Mouse (Mus musculus): ENCODE data around the gene BC052040.

Gene BC052040

GRCm38 (mm10) chr2:115581241-115581988, at the start of gene BC052040:
Gene BC052040, plus strand, starts transcription at chr2:115581716.
- DNase-seq (ENCODE audit: low spot score in 2 of 2), result peak; percentile 84 to 90

GRCm38 (mm10) chr2:115538009-115538690, 43.4 kb upstream of the BC052040 start:
- DNase-seq (ENCODE audit: low spot score in 2 of 2), result no peak

DNA sequence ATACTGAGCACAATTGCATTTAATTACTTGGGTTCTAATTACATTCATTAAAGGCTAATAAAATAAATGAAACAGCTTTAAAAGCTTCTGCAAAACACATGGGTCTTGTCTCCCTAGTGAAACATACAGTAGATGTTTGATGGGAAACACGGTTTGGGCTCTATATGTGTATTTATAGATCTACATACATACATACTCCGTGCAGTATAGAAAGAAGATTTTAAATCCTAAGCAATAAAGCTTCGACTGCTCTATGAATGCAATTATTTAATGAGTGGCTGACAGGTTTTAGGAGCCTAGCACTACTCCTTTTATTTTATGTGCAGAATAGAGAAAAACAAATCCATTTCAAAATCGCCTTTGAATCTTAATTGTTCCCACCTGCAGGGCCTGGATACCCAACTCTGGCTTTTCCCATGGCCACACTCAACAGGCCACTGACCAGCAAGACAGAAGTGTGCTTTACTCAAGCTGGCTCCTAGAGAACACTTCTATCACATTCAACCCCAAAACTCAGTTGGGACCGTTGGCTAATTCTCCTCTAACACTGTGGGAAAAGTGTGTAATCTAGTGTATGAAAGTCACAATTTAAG, 42.7 kb upstream of the BC052040 start:
- DNase-seq (ENCODE audit: low spot score in 2 of 2), result no peak

GRCm38 (mm10) chr2:115539731-115540130, 41.8 kb upstream of the BC052040 start:
- no peak for DNase-seq (ENCODE audit: low spot score in 2 of 2)

DNA sequence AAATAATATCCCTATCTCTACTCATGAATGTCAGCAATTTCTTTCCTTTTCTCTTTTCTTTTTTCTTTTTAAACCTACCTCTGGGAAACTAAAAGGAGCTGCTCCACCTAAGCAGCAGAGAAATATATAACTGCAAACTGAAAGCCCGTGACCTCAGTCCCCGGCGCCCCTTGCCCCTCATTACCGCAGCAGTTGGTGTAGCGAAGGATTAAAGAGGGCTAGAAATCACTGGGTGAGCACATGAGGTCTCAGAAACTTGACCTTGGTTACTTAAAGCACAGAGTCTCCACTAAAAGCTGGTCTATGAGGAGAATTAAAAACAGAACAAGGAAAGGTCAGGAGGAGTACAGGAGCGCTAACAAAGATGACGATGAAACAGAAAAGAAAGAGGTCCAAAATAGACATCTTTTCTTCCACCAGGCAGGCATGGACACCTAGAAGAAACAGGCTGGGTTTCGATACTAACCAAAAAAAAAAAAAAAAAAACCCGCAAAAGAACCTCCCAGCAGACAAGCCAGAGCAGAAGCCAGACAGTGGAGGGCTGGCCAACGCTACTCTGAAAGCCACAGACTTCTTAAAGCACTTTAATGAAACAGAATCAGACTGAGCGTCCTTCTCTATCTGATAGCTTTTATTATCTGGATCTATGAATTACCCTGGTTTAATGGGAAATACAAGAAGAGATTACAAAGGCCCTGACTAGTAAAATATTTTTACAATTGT, 39.0 kb upstream of the BC052040 start:
- no peak for DNase-seq (ENCODE audit: low spot score in 2 of 2)

DNA sequence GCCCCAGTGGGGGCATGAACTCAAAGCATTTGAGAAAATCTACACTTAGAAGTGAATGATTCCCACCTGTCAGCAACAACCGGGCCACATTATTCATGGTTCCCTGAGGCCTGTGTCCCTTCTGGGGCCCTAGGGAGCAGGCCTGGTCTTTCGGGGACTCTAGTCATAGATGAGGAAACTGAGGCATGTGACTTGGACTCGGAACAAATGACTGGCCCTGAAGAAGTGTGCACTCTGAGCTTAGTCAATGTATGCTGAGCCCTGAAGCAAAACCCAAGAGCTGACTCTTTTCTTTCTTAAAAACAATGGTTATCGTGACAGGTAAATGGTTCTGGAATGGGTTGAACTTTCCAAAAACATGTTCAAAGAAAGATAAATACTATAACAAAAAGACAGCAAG, 38.3 kb upstream of the BC052040 start:
- DNase-seq (ENCODE audit: low spot score in 2 of 2), result no peak

DNA sequence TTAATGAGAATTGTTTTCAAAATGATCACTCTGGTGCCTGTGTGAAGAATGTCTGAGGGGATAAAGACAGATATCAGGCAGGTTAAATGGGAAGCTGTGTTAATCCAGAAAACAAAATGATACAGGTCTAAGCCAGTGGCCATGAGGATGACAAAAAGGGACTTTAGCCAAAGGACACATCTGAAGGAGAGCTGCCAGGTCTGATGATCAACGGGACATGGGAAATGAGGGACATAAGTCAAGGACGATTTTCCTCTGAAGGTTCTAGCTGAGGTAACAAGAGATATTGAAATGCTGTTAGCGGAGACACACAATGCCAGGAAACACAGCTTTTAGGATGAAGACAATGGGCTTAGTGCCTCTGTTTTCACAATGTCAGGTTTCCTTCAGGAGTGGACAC, 29.6 kb upstream of the BC052040 start:
- no peak for DNase-seq (ENCODE audit: low spot score in 2 of 2)

DNA sequence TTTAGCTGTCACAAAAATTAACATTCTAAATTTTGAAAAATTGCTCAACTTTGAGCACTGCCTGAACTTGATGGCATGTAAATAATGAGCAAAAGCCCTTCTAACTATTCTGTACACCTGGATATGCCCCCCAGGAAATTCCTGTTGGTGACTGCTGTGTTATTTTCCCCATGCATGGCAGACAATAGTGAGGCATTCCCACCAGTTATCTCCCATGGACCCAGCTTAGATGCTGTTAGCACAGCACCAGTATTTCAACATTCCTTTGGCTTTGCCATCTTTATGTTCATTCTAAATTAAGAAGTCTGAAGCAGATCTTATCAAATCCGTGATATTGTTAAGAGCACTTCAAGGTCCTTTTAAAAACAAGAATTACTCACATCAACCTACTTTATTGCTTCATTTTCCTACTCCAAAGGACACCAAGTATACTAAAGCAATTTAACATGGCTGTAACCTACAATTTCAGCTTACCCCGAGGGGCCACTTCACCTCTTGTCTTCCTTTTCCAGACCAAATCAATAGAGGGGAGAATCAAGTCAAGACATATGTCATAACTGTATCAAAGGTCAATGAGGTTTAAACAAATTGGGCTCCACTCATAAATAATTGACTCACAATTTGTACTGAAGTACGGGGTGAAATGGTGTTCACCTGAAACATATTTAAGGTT, 19.2 kb upstream of the BC052040 start:
- DNase-seq (ENCODE audit: low spot score in 2 of 2), result no peak

- DNase-seq (ENCODE audit: low spot score in 2 of 2), result no peak
Measured at GRCm38 (mm10) chr2:115563436-115564093, 18.0 kb upstream of the BC052040 start.

DNA sequence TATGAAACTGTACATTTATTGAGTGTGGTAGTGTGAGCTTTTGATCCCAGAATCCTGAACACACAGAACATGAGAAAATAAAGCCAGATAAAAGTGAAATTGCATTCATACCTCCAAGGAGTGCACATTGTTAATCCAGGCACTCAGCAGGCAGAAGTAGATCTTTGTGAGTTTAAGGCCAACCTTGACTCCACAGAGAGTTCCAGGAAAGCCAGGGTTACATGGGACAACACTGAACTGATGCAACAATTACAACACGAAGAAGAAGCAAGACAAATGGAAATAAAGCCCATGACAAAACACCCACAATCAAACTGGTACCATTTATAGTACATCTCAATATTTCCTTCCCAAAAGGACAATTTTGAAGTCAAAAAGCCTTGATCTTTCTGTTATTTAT, 9.5 kb upstream of the BC052040 start:
- no peak for DNase-seq (ENCODE audit: low spot score in 2 of 2)

GRCm38 (mm10) chr2:115574802-115575201, 6.7 kb upstream of the BC052040 start:
- no peak for DNase-seq (ENCODE audit: low spot score in 2 of 2)

GRCm38 (mm10) chr2:115579171-115579900, 2.2 kb upstream of the BC052040 start:
- DNase-seq (ENCODE audit: low spot score in 2 of 2), result no peak

DNA sequence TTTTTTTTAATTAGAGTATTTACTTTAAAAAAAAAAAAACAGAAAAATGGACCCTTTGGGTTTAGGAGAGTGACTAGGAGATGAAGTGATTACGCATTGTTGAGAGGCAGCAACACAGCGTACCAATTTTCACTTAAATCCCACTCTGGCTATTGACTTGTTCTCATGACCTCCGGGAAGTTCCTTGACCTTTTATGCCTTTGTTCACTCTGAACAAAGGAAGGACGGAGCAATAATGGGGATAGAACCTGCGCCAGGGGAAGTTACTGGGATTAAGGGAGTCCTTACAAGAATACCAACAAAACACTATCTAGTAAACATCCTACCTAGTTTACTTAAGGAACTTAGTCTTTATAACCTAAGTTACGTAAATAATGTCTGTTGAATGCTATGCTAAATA, 1.5 kb upstream of the BC052040 start:
- DNase-seq (ENCODE audit: low spot score in 2 of 2), result no peak

GRCm38 (mm10) chr2:115581989-115582608, 583 bp downstream of the BC052040 start:
- DNase-seq (ENCODE audit: low spot score in 2 of 2), result no peak

GRCm38 (mm10) chr2:115583776-115584175, 2.3 kb downstream of the BC052040 start:
- no peak for DNase-seq (ENCODE audit: low spot score in 2 of 2)

GRCm38 (mm10) chr2:115590602-115591001, 9.1 kb downstream of the BC052040 start:
- DNase-seq (ENCODE audit: low spot score in 2 of 2), result no peak

GRCm38 (mm10) chr2:115592651-115593119, 11.2 kb downstream of the BC052040 start:
- DNase-seq (ENCODE audit: low spot score in 2 of 2), result peak in 1 of 2 experiments; percentile 54

- DNase-seq (ENCODE audit: low spot score in 2 of 2), result no peak
Measured at GRCm38 (mm10) chr2:115597017-115597416, 15.5 kb downstream of the BC052040 start.

DNA sequence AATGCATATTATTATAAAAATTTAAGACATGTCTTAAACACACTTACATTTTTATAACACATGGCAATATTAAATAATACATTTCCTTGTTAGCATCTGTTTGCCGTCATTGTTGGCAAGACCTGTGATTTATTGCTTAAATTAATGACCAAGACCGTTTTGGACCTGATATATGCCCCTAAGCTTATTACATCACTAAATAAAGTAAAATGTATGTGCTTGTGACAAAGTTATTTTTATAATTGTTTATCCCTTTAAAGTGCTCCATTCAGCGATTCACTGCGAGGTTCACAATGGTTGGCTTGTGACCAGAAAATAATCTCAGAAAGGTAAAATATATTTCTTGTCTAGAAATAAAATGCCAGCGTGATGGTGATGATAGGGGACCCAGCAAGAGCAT, 16.8 kb downstream of the BC052040 start:
- DNase-seq (ENCODE audit: low spot score in 2 of 2), result no peak

- no peak for DNase-seq (ENCODE audit: low spot score in 2 of 2)
Measured at GRCm38 (mm10) chr2:115600724-115601123, 19.2 kb downstream of the BC052040 start.
